8 mouse cellular contexts compared by ENCODE assay signal in the genomic region with DNA sequence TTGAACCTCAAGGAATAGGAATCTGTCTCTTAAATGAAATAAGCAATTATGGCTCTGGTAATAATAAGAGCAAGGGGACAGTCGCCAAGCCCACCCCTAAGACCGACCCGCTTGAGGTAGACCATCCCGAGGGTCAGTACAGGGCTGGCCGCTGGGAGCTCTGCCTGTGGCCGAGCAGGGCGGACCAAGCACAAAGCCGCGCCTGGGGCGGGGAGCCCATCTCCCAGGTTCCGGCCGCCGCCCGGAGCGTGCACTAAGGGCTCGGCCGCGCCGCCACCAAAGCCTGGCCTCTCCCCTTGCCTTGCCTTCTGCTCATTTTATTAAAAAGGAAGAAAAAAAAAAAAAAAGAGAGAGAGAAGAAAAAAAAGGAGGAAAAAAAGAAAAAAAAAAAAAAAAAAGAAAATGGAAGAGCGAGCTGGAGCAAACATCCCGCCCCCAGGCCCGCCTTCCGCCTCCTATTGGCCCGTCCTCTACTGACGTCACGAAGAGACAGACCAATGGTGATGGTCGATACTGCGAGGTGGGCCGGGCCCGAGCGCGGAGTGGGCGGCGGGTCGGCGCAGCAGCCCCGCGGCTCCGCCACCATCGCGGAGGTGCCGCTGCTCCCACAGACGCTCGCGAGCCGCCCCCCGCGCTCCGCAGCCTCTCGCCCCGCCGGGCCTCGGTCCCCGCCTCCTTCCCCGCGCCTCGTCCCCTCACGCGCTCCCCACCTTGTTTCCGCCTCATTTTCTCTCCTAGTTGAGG. TPM values are rescaled to one million over a fixed set of nuclear protein-coding genes. Genes with fewer than 3 reads are reported as not detected.
DNase-seq lines count a peak whose midpoint lies in the region; ATAC-seq and TF ChIP-seq lines count a peak whose summit lies in the region.

A gene (plus strand): TSS at position 629 of the 744 bp plus-strand sequence.

- H3K27ac ChIP-seq in CH12.LX (ENCODE audit: insufficient read depth, low read depth): peak within 1 kb of the TSS; percentile 43
- H3K27ac ChIP-seq in forebrain, embryonic 12.5 days: peak within 1 kb of the TSS; percentile 97
- H3K27ac ChIP-seq in heart, postnatal 0 days (ENCODE audit: low read depth): peak within 1 kb of the TSS; percentile 96
- peak within 1 kb of the TSS; percentile 94 for H3K27ac ChIP-seq in liver, embryonic 16.5 days (ENCODE audit: low read length)
- peak within 1 kb of the TSS; percentile 99 for H3K27ac ChIP-seq in neural tube, embryonic 13.5 days (replicated peaks)
- peak within 1 kb of the TSS; percentile 92 for H3K27ac ChIP-seq in testis, adult 2 months (ENCODE audit: control insufficient read depth, insufficient read depth, low read depth, low read length)

- in situ Hi-C loops in CH12.LX (cut with MboI; ENCODE audit: low pct_ligation_motif_present, low pct_unique_long_range_greater_than_20kb, low sequenced_read_pairs): no loop called here

- peak; percentile 85 for TF ChIP-seq POLR2A in CH12.LX (IDR thresholded peaks at IDR 0.05; ENCODE audit: low read depth, low read length)
- TF ChIP-seq POLR2A in testis, adult 2 months (IDR thresholded peaks at IDR 0.05; ENCODE audit: control insufficient read depth, low read depth, low read length): peak; percentile 87

- H3K79me2 ChIP-seq in CH12.LX (replicated peaks; ENCODE audit: control insufficient read depth, extremely low read depth, insufficient read depth, poor library complexity, severe bottlenecking): peaks cover 18% of the 10 kb centered on the region

- TF ChIP-seq EP300 in CH12.LX (IDR thresholded peaks at IDR 0.05; ENCODE audit: low read length): no peak
- no peak; the same call in 1 of the 2 replicates for TF ChIP-seq EP300 in heart, postnatal 0 days (IDR thresholded peaks at IDR 0.05; ENCODE audit: low read depth)

- H3K36me3 ChIP-seq in CH12.LX (replicated peaks in 1 of 2; ENCODE audit: control insufficient read depth in 1 of 2, insufficient read depth in 1 of 2, low read length in 1 of 2): no peaks in the 10 kb centered on the region
- no peaks in the 10 kb centered on the region for H3K36me3 ChIP-seq in forebrain, embryonic 12.5 days (replicated peaks)
- no peaks in the 10 kb centered on the region for H3K36me3 ChIP-seq in heart, postnatal 0 days (replicated peaks; ENCODE audit: control insufficient read depth, insufficient read depth, low read length)
- no peaks in the 10 kb centered on the region for H3K36me3 ChIP-seq in liver, embryonic 16.5 days (ENCODE audit: control insufficient read depth, insufficient read depth)
- H3K36me3 ChIP-seq in neural tube, embryonic 13.5 days: no peaks in the 10 kb centered on the region
- H3K36me3 ChIP-seq in testis, adult 2 months (ENCODE audit: control insufficient read depth, insufficient read depth, low read length): no peaks in the 10 kb centered on the region

- no peaks in the 10 kb centered on the region for H3K9me3 ChIP-seq in CH12.LX (replicated peaks; ENCODE audit: low read length)
- H3K9me3 ChIP-seq in forebrain, embryonic 12.5 days: no peaks in the 10 kb centered on the region
- H3K9me3 ChIP-seq in heart, postnatal 0 days (replicated peaks; ENCODE audit: control insufficient read depth, low read length): no peaks in the 10 kb centered on the region
- no peaks in the 10 kb centered on the region for H3K9me3 ChIP-seq in liver, embryonic 16.5 days (replicated peaks; ENCODE audit: control insufficient read depth, low read length)
- H3K9me3 ChIP-seq in neural tube, embryonic 13.5 days: no peaks in the 10 kb centered on the region

- under 1% methylated on average over 40 of the region's 60 CpGs for WGBS in forebrain, embryonic 12.5 days
- WGBS in heart, postnatal 0 days: under 1% methylated on average over 55 of the region's 60 CpGs
- under 1% methylated on average over 59 of the region's 60 CpGs for WGBS in liver, embryonic 16.5 days (ENCODE audit: insufficient replicate concordance)
- under 1% methylated on average over 48 of the region's 60 CpGs for WGBS in neural tube, embryonic 13.5 days

- peak; percentile 95 for DNase-seq in CH12.LX (ENCODE audit: extremely low read depth)
- DNase-seq in c-Kit-positive CD71-positive TER-119-negative erythroid progenitor cells, embryonic 14.5 days (ENCODE audit: low read depth): peak; percentile 89
- DNase-seq in heart, postnatal 0 days (ENCODE audit: low spot score): peak; percentile 94
- peak; percentile 98 to 99 for DNase-seq in kidney, postnatal 4 days

- dilution Hi-C loops in CH12.LX (cut with MboI; ENCODE audit: extremely low pct_ligation_motif_present, extremely low pct_unique_long_range_greater_than_20kb, low sequenced_read_pairs): no loop called here

- H3K4me2 ChIP-seq in CH12.LX (ENCODE audit: insufficient read depth, low read depth, poor library complexity, severe bottlenecking): peak within 1 kb of the TSS; percentile 89
- H3K4me2 ChIP-seq in forebrain, embryonic 12.5 days: peak within 1 kb of the TSS; percentile 75
- peak within 1 kb of the TSS; percentile 73 for H3K4me2 ChIP-seq in heart, postnatal 0 days (ENCODE audit: low read depth, low read length)
- H3K4me2 ChIP-seq in liver, embryonic 16.5 days (ENCODE audit: low read depth, low read length): peak within 1 kb of the TSS; percentile 93
- peak within 1 kb of the TSS; percentile 85 for H3K4me2 ChIP-seq in neural tube, embryonic 13.5 days

- peaks cover 2 to 15% of the 10 kb centered on the region in 2 experiments; a peak in 3 of 4 replicates for H3K4me1 ChIP-seq in CH12.LX (ENCODE audit: control insufficient read depth in 1 of 2, insufficient read depth in 2 of 2)
- H3K4me1 ChIP-seq in forebrain, embryonic 12.5 days: peaks cover 31% of the 10 kb centered on the region
- peaks cover 12% of the 10 kb centered on the region for H3K4me1 ChIP-seq in heart, postnatal 0 days (ENCODE audit: control insufficient read depth, insufficient read depth)
- H3K4me1 ChIP-seq in liver, embryonic 16.5 days (ENCODE audit: control insufficient read depth, low read depth, low read length): peaks cover 13% of the 10 kb centered on the region
- H3K4me1 ChIP-seq in neural tube, embryonic 13.5 days (replicated peaks): peaks cover 40% of the 10 kb centered on the region
- H3K4me1 ChIP-seq in testis, adult 2 months (ENCODE audit: control insufficient read depth, insufficient read depth, low read length): peaks cover 8% of the 10 kb centered on the region

- H3K27me3 ChIP-seq in CH12.LX (replicated peaks): no peaks in the 10 kb centered on the region
- H3K27me3 ChIP-seq in forebrain, embryonic 12.5 days: no peaks in the 10 kb centered on the region
- no peaks in the 10 kb centered on the region for H3K27me3 ChIP-seq in heart, postnatal 0 days (ENCODE audit: control insufficient read depth, insufficient read depth, low read length)
- H3K27me3 ChIP-seq in liver, embryonic 16.5 days (ENCODE audit: control insufficient read depth, insufficient read depth, low read depth, low read length): no peaks in the 10 kb centered on the region
- no peaks in the 10 kb centered on the region for H3K27me3 ChIP-seq in neural tube, embryonic 13.5 days
- H3K27me3 ChIP-seq in testis, adult 2 months (ENCODE audit: control insufficient read depth, insufficient read depth, low read length): no peaks in the 10 kb centered on the region

- peak within 1 kb of the TSS; percentile 72 to 91 (median 77) for H3K4me3 ChIP-seq in CH12.LX (replicated peaks in 1 of 3; ENCODE audit: low read depth in 2 of 3, low read length in 2 of 3, poor library complexity in 1 of 3)
- peak within 1 kb of the TSS; percentile 97 for H3K4me3 ChIP-seq in forebrain, embryonic 12.5 days (replicated peaks)
- H3K4me3 ChIP-seq in heart, postnatal 0 days (ENCODE audit: low read depth, low read length): peak within 1 kb of the TSS; percentile 90
- peak within 1 kb of the TSS; percentile 74 for H3K4me3 ChIP-seq in liver, embryonic 16.5 days (ENCODE audit: low read depth, low read length)
- H3K4me3 ChIP-seq in neural tube, embryonic 13.5 days: peak within 1 kb of the TSS; percentile 100
- H3K4me3 ChIP-seq in testis, adult 2 months (ENCODE audit: control insufficient read depth, low read depth, low read length): peak within 1 kb of the TSS; percentile 94

- no peak for TF ChIP-seq RAD21 in CH12.LX (IDR thresholded peaks at IDR 0.05; ENCODE audit: low read depth, low read length)

- TF ChIP-seq CTCF in CH12.LX (conservative IDR thresholded peaks at IDR 0.05 in 1 of 2, IDR thresholded peaks at IDR 0.05 in 1 of 2; ENCODE audit: low read depth in 2 of 2, low read length in 2 of 2): no peak
- no peak for TF ChIP-seq CTCF in heart, postnatal 0 days (IDR thresholded peaks at IDR 0.05; ENCODE audit: low read depth)
- 0 out of 2 replicates have a peak, but pooled peaks have one; percentile 2 for TF ChIP-seq CTCF in testis, adult 2 months (IDR thresholded peaks at IDR 0.05; ENCODE audit: control insufficient read depth, insufficient read depth, insufficient replicate concordance, low read depth, low read length)

- peak within 1 kb of the TSS; percentile 81 for H3K9ac ChIP-seq in CH12.LX (ENCODE audit: insufficient read depth, low read depth)
- peak within 1 kb of the TSS; percentile 100 for H3K9ac ChIP-seq in forebrain, embryonic 12.5 days
- H3K9ac ChIP-seq in heart, postnatal 0 days (replicated peaks; ENCODE audit: low read depth, low read length): peak within 1 kb of the TSS; percentile 96
- H3K9ac ChIP-seq in liver, embryonic 16.5 days (ENCODE audit: low read depth, low read length): peak within 1 kb of the TSS; percentile 88
- H3K9ac ChIP-seq in neural tube, embryonic 13.5 days: peak within 1 kb of the TSS; percentile 100

- ATAC-seq in forebrain, embryonic 12.5 days (ENCODE audit: low FRiP score): peak; percentile 98
- peak; percentile 99 for ATAC-seq in heart, postnatal 0 days (ENCODE audit: insufficient read depth, low read depth)
- peak; percentile 100 for ATAC-seq in liver, embryonic 16.5 days (ENCODE audit: low read depth)
- ATAC-seq in neural tube, embryonic 13.5 days (ENCODE audit: low read depth): peak; percentile 98

TF ChIP-seq in CH12.LX, 34 proteins besides CTCF, POLR2A, EP300 and RAD21 (continues in another document):
- TF ChIP-seq MXI1 (IDR thresholded peaks at IDR 0.05; ENCODE audit: low read depth, low read length) (peak; percentile 55; the same call in 1 of the 2 replicates), IRF4 (IDR thresholded peaks at IDR 0.05; ENCODE audit: low read depth, low read length) (no peak), NRF1 (IDR thresholded peaks at IDR 0.05; ENCODE audit: low read depth, low read length) (peak; percentile 50), NELFE (IDR thresholded peaks at IDR 0.05; ENCODE audit: low read depth, low read length) (peak; percentile 88)

RNA-seq across cellular contexts. Expression of the gene that starts here (rescaled TPM):
- total RNA-seq in CH12.LX (2012; rRNA removed) (8.2 and 8.7 TPM in 2 replicates), CH12.LX (2014; rRNA removed) (3.1 and 3.4 TPM in 2 replicates)
- 28.2 and 36.5 TPM in 2 replicates for polyA plus RNA-seq in CH12.LX (2012; ENCODE audit: insufficient read length, low read depth)
- polyA plus RNA-seq in forebrain, embryonic 12.5 days (2016; fragmentation: Nextera tagmentation; extraction: Ambion mirVana): 41.5 and 44.4 TPM in 2 replicates
- total RNA-seq in heart, postnatal 0 days (2014; rRNA removed; ENCODE audit: low replicate concordance): 13.9 and 17.9 TPM in 2 replicates
- polyA plus RNA-seq in heart, postnatal 0 days (2015; fragmentation: Nextera tagmentation; extraction: Ambion mirVana): 11.9 and 14.6 TPM in 2 replicates
- 5.7 and 6.8 TPM in 2 replicates for polyA plus RNA-seq in liver, embryonic 16.5 days (2015; fragmentation: Nextera tagmentation; extraction: Ambion mirVana)
- 41.2 and 50.0 TPM in 2 replicates for polyA plus RNA-seq in neural tube, embryonic 13.5 days (2015; fragmentation: Nextera tagmentation; extraction: Ambion mirVana)
- 21.1 and 26.2 TPM in 2 replicates for polyA plus RNA-seq in testis, adult 2 months (2012; rRNA removed)

Comparison
In these comparisons a context has a peak if more than half of its experiments do, and no peak if none do; other contexts are left out.
1. Peak in every context shown above with its lines: DNase-seq, ATAC-seq, H3K4me3 ChIP-seq and H3K27ac ChIP-seq.
2. H3K27ac ChIP-seq: peak in every context shown above with its lines; median percentile 99 in neural tube, embryonic 13.5 days; 97 in forebrain, embryonic 12.5 days; 96 in heart, postnatal 0 days; 94 in liver, embryonic 16.5 days; 92 in testis, adult 2 months; 43 in CH12.LX.